Mouse (Mus musculus) ovary, adult 18-20 months (tissue): ENCODE measurements around the gene Il21.

Experiments
- DNase-seq: peaks from one replicate; pipeline ENCODE4 v3.0.0; 2022; ENCODE audit warnings: low spot score, mixed read lengths

The Il21 gene

GRCm38 (mm10) chr3:37232586-37233222 is at the start of gene Il21:
TSS of gene Il21 (minus strand) at chr3:37232636.
- no peak for DNase-seq

- DNase-seq: no peak
Measured at GRCm38 (mm10) chr3:37280871-37281270, 48.4 kb upstream of the Il21 start.

DNA sequence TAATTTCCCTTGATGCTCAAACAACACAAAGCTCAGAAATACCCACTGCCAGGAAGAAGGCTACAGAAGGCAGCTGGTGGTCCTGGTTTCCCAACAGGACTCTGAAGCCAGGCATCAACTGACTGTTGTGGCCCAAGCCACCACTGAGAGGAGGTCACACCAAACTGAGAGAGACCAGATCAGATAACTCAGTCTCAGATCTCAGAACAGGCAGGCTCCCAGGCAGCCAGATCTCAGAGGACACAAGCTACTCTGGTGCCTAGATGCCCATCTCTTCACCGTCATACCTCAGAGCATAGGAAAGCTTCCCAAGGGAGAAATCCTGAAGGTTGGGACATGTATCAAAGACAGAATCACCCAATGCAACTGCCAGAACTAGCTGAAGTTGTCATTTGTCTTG is 47.8 kb upstream of the Il21 start:
- DNase-seq: no peak

- DNase-seq: no peak
Measured at GRCm38 (mm10) chr3:37274661-37275060, 42.2 kb upstream of the Il21 start.

DNA sequence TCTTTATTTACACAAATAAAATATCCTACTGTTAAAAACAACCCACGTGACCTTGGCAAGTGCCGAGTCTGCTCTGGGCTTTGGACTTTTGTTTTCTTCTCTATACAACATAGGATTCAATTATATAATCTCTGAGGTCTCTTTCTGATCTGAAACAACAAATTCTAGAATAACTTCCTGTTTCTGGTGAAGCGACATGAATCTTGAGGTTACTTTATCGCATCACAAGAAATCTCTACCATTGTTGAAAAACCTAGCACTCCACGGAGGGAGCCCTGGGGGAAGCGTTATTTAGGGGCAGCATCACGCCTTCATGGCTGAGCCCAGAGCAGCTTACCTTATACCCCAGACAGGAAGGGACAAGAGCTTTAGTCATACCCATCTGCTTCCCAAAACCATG is 40.7 kb upstream of the Il21 start:
- DNase-seq: no peak

GRCm38 (mm10) chr3:37271209-37271608 is 38.8 kb upstream of the Il21 start:
- no peak for DNase-seq

GRCm38 (mm10) chr3:37269926-37270325 is 37.5 kb upstream of the Il21 start:
- DNase-seq: no peak

GRCm38 (mm10) chr3:37268338-37268737 is 35.9 kb upstream of the Il21 start:
- no peak for DNase-seq

DNA sequence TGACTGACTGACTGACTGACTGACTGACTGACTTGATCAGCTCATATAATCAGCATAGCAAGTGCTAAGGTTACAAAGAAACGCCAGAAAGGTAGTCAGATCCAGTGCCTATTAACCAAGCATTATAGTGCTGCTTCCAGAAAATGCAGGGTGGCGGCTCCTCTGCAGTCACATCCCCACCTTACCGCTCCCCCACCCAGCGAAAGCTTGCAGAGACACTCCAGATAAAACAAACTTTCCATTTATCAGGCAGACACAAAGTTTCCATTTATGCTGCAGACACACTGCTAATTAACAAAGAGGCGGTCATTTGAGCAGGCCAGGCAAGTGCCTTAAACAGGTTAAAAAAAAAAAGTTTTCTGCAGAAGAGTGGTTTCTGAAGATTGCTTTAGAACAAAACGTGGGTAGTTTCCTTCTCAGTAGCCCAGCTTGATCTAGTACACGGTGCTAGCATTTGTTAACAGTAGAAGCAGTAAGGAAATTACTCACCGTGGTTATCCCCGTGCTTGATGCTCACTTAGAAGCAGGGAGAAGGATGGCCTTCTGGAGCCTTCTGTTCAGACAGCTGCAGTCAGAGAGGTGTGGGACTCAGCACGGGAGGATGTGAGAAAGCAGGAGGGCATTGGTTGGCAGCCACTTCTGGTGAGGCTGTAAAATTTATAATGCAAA is 27.0 kb upstream of the Il21 start:
- DNase-seq: no peak

GRCm38 (mm10) chr3:37257776-37258175 is 25.3 kb upstream of the Il21 start:
- no peak for DNase-seq

GRCm38 (mm10) chr3:37250967-37251366 is 18.5 kb upstream of the Il21 start:
- DNase-seq: no peak

DNA sequence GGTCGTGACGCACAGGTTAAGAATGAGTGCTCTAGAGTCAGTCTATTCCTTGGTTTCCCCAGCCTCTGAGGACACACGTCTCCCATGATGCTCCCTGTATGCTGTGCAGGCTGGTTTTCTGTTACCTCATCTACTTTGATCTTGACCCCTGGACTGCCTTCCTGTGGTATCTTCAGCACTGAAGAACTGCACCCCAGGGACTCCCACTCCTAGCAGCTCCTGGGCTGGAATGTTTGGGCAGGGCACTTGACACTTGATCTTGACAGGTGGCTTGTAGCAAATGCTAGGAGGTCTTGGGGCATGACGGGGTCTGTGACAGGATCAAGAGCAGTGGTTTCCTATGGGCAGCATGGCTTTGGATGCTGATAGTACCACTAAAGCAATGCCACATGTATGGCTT is 2.6 kb upstream of the Il21 start:
- no peak for DNase-seq

DNA sequence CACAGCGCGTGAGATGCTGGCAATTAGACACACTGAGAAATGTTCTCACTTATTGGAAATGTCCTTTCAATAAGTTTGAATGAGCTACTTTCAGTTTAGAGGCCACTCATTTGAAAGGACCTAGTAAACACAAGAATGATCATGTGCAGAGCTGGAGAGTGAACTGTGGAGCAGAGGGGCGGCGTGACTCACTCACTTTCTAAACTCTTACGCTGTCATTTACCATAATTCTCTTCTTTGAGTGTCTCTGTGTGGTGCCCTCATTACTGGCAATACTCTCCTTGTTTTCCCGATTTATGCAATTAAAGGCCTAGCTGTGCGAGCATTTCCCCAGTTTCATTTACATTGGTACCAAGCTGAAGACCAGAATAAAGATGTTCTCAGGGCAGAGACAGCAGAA is 1.3 kb downstream of the Il21 start:
- no peak for DNase-seq

- DNase-seq: no peak
Measured at GRCm38 (mm10) chr3:37229082-37229829, 3.2 kb downstream of the Il21 start.

DNA sequence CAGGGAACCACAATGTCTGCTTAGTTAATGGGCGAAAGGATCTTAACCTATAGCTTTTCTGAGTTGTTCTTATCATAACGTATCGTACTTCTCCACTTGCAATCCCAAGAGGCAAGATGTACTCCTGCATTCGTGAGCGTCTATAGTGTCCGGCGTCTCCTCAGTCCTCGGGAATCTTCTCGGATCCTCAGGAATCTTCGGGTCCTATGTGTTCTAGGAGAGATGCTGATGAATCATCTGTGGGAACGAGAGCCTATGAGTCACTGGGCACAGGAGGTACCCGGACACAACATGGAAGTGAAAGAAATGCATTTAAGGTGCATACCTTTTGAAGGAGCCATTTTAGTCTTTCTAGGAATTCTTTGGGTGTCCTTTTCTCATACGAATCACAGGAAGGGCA is 7.3 kb downstream of the Il21 start:
- no peak for DNase-seq

DNA sequence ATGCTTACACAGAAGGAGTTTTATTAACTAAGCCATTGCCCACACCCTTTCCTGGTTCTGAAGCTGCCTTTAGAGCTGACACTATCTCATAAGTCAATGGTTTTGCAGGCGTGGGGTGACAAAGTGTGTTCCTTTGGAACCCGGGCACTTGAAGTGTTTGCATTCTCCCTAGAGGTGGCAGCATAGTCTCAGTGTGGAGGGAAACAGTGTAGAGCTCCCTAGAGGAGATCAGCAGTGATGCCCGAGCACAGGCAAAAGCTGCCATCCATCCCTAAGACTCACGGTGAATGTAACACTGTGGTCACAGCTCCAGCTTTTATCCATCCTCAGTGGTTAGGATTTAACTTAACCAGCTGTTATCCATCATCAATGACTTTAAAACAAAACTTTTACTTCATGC is 13.4 kb downstream of the Il21 start:
- DNase-seq: no peak

DNA sequence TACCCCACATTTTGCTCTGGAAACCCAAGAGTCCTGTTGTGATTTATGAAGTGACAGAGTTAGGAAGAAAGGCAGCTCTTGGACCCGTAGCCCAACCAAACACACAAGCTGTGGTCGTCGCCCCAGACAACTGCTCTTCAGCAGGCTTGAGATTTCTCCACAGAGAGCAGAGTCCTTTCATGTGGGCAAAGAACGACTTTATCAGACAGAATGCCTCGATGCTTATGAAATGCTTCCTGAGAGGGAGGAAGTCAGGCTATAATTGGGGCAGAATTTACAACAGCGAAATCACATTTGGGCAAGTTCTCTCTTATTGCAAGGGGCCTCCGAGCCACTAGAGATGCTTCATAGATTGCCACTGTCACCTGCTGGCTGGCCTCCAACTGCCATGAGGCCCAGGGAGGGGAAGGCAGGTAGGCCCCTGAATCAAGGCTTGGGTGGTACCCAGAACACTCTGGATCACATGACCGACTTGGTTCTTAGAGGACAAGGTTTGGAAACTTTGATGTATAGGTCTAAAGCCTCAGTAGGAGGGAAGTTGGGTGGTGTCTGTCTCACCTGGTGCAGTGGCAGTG is 27.1 kb downstream of the Il21 start:
- DNase-seq: no peak

- no peak for DNase-seq
Measured at GRCm38 (mm10) chr3:37204556-37204955, 27.9 kb downstream of the Il21 start.

DNA sequence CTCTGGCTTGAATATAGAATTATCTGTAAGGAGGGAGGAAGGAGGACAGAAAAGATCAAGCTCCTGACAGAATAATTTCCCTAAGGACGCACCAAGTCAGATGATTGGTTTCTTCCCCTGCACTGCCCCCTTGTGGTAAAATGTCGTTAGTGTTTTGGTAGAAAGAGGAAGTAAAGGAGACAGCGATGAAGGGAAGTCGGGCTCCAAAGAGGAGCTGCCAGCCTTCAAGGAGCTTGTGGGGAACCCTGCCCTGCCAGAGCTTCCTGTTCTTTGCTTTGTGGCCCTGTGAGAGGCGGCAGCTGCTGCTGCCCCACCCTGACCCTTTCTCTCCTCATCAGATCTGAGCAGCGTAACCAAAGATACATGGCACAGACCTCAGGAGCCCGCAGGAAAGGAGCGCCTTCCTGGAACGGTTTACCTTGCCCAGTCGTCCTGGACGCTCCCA is 28.4 kb downstream of the Il21 start:
- peak; percentile 31 for DNase-seq

- no peak for DNase-seq
Measured at GRCm38 (mm10) chr3:37202856-37203255, 29.6 kb downstream of the Il21 start.

GRCm38 (mm10) chr3:37201122-37201916 is 31.1 kb downstream of the Il21 start:
- DNase-seq: no peak

DNA sequence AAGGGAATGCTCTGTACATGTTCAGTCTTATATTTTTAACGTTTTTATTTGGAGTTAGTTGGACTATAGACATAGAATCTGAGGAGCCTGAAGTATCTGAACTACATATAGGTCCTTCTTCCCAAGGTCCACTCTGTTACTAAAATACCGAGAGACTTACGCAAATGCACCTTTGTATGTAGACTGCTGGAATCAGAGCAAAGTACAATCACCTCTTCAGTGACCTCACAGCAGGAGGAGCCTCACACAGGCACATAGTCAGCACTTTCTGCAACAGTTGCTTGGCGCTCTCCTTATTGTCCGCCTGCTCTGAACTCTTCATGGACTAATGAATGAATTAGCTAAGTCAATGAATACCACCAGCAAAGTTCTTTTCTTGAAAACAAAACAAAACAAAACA is 34.1 kb downstream of the Il21 start:
- DNase-seq: no peak
